Comparison of ENCODE assay signal across 8 mouse cellular contexts in genomic region chr17:85089621-85090020, GRCm38 (mm10). TPM values are rescaled to one million over a fixed set of nuclear protein-coding genes. Genes with fewer than 3 reads are reported as not detected.
DNase-seq lines count a peak whose midpoint lies in the region; ATAC-seq and TF ChIP-seq lines count a peak whose summit lies in the region.

No protein-coding gene starts in this region.

- H3K4me1 ChIP-seq in spleen, adult 2 months (ENCODE audit: control insufficient read depth, insufficient read depth, insufficient read length) = no peaks in the 10 kb centered on the region
- H3K4me1 ChIP-seq in hindbrain, embryonic 12.5 days = peaks cover 15% of the 10 kb centered on the region
- H3K4me1 ChIP-seq in midbrain, embryonic 12.5 days = peaks cover 16% of the 10 kb centered on the region

- no peaks in the 10 kb centered on the region; the same call in 1 of the 2 replicates for H3K36me3 ChIP-seq in spleen, adult 2 months (ENCODE audit: control insufficient read depth, insufficient read depth, low read length)
- H3K36me3 ChIP-seq in hindbrain, embryonic 12.5 days = no peaks in the 10 kb centered on the region
- H3K36me3 ChIP-seq in midbrain, embryonic 12.5 days = no peaks in the 10 kb centered on the region

- no peak for TF ChIP-seq POLR2A in spleen, adult 2 months (IDR thresholded peaks at IDR 0.05; ENCODE audit: low read depth, low read length)

- TF ChIP-seq CTCF in spleen, adult 2 months (IDR thresholded peaks at IDR 0.05; ENCODE audit: extremely low read depth, insufficient read depth, insufficient read length, insufficient replicate concordance) = no peak

- ATAC-seq in frontal cortex, adult (ENCODE audit: low TSS enrichment) = peak; percentile 22
- ATAC-seq in hindbrain, embryonic 12.5 days (ENCODE audit: low FRiP score) = peak; percentile 23
- ATAC-seq in midbrain, embryonic 12.5 days (ENCODE audit: low FRiP score, low read depth) = peak; percentile 3; the same call in 1 of the 2 replicates

- peak overlapping the region; percentile 70 for H3K9ac ChIP-seq in hindbrain, embryonic 12.5 days
- peak overlapping the region; percentile 78 for H3K9ac ChIP-seq in midbrain, embryonic 12.5 days (replicated peaks)

- 2% methylated on average over 16 of the region's 16 CpGs for WGBS in spleen, adult 2 months
- under 1% methylated on average over 16 of the region's 16 CpGs for WGBS in hindbrain, embryonic 12.5 days
- 1% methylated on average over 16 of the region's 16 CpGs for WGBS in midbrain, embryonic 12.5 days

- no peaks in the 10 kb centered on the region for H3K9me3 ChIP-seq in hindbrain, embryonic 12.5 days (replicated peaks)
- no peaks in the 10 kb centered on the region for H3K9me3 ChIP-seq in midbrain, embryonic 12.5 days

- peak overlapping the region; percentile 87 for H3K4me3 ChIP-seq in spleen, adult 2 months (ENCODE audit: extremely low read depth, insufficient read depth, insufficient read length)
- peak overlapping the region; percentile 71 for H3K4me3 ChIP-seq in hindbrain, embryonic 12.5 days
- H3K4me3 ChIP-seq in midbrain, embryonic 12.5 days = peak overlapping the region; percentile 89

- no peak for DNase-seq in frontal cortex, postnatal 25 days (ENCODE audit: low spot score in 2 of 2)
- DNase-seq in spleen, adult 2 months (ENCODE audit: low read depth in 1 of 2, low spot score in 2 of 2) = no peak
- DNase-seq in spleen, adult 18-20 months = no peak
- DNase-seq in adrenal gland, postnatal 25 days = no peak
- no peak for DNase-seq in left cerebral cortex, postnatal 4 days

- peak overlapping the region; percentile 36; the same call in 1 of the 2 replicates for H3K27ac ChIP-seq in spleen, adult 2 months (ENCODE audit: insufficient read depth, low read length)
- peak overlapping the region; percentile 89 for H3K27ac ChIP-seq in hindbrain, embryonic 12.5 days
- H3K27ac ChIP-seq in midbrain, embryonic 12.5 days (replicated peaks) = peak overlapping the region; percentile 86

- intact Hi-C loops in left cerebral cortex, postnatal 4 days (cut with DNase I) = no loop called here

- H3K4me2 ChIP-seq in hindbrain, embryonic 12.5 days (replicated peaks) = peak overlapping the region; percentile 71
- H3K4me2 ChIP-seq in midbrain, embryonic 12.5 days (replicated peaks) = peak overlapping the region; percentile 83

- no peaks in the 10 kb centered on the region for H3K27me3 ChIP-seq in spleen, adult 2 months (ENCODE audit: control insufficient read depth, insufficient read depth, low read length)
- no peaks in the 10 kb centered on the region for H3K27me3 ChIP-seq in hindbrain, embryonic 12.5 days
- no peaks in the 10 kb centered on the region for H3K27me3 ChIP-seq in midbrain, embryonic 12.5 days

RNA-seq across cellular contexts. Expression of gene Prepl, which starts 0.4 kb away (rescaled TPM):
- polyA plus RNA-seq in spleen, adult 2 months (2012; rRNA removed) = 4.4 and 4.8 TPM in 2 replicates
- 60.6 and 74.1 TPM in 2 replicates for polyA plus RNA-seq in hindbrain, embryonic 12.5 days (2016; fragmentation: Nextera tagmentation; extraction: Ambion mirVana)
- polyA plus RNA-seq in midbrain, embryonic 12.5 days (2016; fragmentation: Nextera tagmentation; extraction: Ambion mirVana) = 56.3 and 61.6 TPM in 2 replicates
- total RNA-seq in adrenal gland, postnatal 25 days (2021) = 38.4 and 41.4 TPM in 2 replicates
- total RNA-seq in left cerebral cortex, postnatal 4 days (2021) = 100 to 1,000 TPM; 202 to 216 TPM

RNA-seq across cellular contexts. Expression of gene Camkmt, which starts 0.7 kb away (rescaled TPM):
- polyA plus RNA-seq in spleen, adult 2 months (2012; rRNA removed) = 2.8 and 3.3 TPM in 2 replicates
- polyA plus RNA-seq in hindbrain, embryonic 12.5 days (2016; fragmentation: Nextera tagmentation; extraction: Ambion mirVana) = 13.6 and 14.3 TPM in 2 replicates
- 14.5 and 15.3 TPM in 2 replicates for polyA plus RNA-seq in midbrain, embryonic 12.5 days (2016; fragmentation: Nextera tagmentation; extraction: Ambion mirVana)
- total RNA-seq in adrenal gland, postnatal 25 days (2021) = 6.9 and 8.0 TPM in 2 replicates
- total RNA-seq in left cerebral cortex, postnatal 4 days (2021) = 10 to 100 TPM; 13.1 to 14.6 TPM

Comparison
In these comparisons a context has a peak if more than half of its experiments do, and no peak if none do; other contexts are left out.
1. H3K27ac ChIP-seq: peak in every context shown above with its lines; median percentile 89 in hindbrain, embryonic 12.5 days; 86 in midbrain, embryonic 12.5 days; 36 in spleen, adult 2 months.